Mouse (Mus musculus) testis, postnatal 10 days (tissue): Measurements from ENCODE around the gene Ube3b.
A peak's percentile ranks its signal among the peaks of the same experiment; 100 is the strongest.

Experiments used
- DNase-seq: peaks from one replicate; pipeline ENCODE4 v3.0.0; 2021; ENCODE audit warnings: low spot score

The Ube3b gene

DNA sequence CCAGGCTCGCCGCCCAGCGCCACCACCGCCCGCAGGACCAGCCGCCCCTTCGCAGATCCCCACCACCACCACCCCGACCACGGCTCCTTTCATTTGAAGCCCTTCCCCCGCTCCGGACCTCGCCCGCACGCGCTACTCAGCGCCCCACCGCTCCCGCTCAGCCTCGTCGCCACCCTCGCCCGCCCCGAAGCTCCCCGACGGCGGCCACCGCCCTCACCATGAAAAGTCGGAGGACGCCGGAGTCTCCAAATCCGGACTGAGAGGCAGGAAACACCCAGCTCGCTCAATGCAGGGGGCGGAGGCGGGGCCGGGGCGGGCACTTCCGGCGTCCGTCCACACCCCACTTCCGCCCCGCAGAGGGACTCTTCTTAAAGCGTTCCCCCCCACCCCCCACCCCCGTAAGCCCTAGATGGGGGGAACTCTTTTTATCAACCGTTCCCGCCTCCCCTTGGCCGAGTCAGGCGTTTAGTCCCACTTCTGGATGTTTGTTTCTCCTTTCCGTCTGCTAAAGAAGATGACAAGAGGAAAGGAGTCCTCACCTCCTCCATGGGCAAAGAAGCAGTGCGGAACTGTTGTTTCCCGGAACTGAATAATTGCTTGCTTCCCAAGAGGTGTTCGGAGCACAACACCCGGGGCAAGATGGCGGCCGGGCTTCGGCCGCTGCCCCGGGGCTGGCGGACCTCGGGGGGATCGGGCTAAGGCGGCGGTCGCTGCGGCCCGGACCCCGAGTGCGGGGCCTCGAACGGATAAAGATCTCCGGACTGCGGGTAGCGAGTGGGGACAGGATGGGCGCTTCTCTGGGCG lies at the start of gene Ube3b, which contains the start of gene Kctd10:
TSS of gene Ube3b (plus strand) at position 399 of the 804 bp plus-strand sequence.
TSS of gene Kctd10 (minus strand) at position 300 of the 804 bp plus-strand sequence.
- peak; percentile 88 for DNase-seq

GRCm38 (mm10) chr5:114342996-114343395 lies 37.4 kb upstream of the Ube3b start:
- DNase-seq, result no peak

DNA sequence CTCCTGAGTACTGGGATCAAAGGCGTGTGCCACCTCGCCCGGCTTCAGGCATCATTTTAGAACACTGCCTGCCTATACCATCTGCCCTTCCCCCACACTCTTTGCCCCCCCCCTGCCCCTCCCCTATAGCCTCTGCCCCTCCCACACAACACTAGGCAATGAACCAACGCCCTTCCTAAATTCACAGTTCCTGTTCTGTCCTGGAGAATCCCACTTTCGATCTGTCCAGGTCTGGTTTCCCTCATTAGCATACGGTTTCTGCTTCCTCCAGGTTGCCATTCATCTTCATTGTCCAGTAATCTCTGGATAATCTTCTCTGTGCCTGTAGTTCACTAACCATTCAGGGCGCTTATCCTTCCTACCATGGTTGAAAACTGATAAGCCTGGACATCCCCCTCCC lies 36.8 kb upstream of the Ube3b start:
- no peak for DNase-seq

GRCm38 (mm10) chr5:114345538-114345937 lies 34.9 kb upstream of the Ube3b start:
- DNase-seq, result no peak

DNA sequence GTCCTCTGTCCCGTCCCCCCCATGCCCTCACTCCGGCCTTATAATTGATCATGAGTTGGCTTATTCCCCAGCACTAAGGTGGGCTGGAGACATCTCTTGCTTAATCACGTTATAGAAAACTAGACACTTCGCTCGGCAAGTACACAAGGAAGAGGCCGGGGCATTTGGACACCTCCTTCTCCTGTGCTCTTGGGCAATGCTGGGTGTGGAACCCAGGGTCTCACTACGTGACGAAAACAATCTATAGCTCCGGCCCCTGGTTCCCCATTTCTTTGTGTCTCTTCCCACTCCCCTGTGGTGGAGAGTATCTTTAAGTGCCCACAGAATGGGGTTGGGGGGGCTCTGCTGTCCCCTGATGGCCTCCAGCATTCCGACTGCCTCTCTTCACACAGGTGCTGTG lies 33.4 kb upstream of the Ube3b start:
- DNase-seq, result no peak

DNA sequence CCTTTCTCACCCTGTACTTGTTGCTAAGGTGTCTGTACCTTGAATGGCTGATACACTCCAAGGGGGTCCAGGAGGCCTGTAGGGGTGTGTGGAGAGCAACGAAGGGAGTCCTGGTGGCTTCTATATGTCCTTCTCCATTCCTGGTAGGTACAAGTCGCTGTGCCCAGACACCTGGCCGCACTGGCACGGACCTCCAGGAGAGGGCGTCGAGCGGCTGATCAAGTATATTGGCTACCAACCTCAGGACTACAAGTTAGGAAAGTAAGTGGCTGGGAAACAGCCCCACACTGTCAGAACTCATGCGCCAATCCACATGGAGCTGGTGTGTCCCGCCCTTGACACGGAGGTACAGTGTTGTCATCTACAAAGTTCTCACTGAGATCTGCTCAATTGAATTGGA lies 28.9 kb upstream of the Ube3b start:
- no peak for DNase-seq

DNA sequence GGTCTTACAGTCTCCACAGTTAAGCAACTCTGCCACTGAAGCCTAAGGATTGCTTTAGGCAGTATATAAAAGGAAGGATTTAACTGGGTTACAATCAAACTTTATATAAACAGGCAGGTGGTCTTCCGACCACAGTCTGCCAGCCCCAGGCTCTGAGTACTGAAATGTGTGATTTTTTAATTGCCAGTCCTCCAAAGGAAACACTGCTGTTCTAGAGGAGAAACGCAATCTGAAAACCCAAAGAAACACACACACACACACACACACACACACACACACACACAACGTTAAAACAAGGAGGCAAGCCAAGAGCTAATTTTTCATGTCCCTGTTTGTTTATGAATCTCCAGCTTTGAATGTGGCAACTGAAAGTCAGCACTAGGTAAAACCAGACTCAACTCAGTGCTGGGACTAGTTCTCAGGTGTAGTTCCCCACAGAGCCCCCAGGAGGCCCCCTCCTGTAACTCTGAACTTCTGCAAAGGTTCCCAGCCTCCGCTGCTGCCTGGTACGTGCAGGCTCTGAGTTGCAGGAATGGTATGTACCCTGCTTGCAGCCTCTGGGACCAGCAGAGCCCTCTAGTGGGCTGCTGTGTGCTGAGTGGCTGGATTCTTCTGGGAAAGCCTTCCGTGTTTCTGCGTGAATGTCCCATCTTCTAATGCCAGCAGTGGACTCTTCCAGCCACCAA lies 24.0 kb upstream of the Ube3b start:
- peak; percentile 89 for DNase-seq

GRCm38 (mm10) chr5:114356936-114357751 lies 23.3 kb upstream of the Ube3b start:
- no peak for DNase-seq

- no peak for DNase-seq
Measured at GRCm38 (mm10) chr5:114358833-114359232, 21.6 kb upstream of the Ube3b start.

DNA sequence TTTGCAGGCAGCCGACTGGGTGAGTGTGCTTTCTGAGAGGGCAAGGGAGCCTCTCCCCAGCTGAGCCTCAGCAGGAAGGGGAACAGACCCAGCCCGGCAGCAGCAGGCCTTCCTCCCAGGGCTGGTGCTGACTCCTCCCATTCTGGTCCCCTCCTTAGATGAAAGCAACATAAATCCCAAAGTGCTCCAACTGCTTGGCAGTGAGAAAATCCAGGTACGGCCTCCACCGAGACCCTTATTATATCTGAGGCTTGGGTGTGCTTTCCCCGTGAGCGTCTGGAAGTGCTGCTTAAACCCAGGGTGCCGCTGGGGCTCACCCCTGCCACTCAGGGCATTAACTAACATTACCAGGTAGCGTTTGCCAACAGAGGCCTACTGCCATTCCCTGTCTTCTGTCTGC lies 20.8 kb upstream of the Ube3b start:
- DNase-seq, result no peak

DNA sequence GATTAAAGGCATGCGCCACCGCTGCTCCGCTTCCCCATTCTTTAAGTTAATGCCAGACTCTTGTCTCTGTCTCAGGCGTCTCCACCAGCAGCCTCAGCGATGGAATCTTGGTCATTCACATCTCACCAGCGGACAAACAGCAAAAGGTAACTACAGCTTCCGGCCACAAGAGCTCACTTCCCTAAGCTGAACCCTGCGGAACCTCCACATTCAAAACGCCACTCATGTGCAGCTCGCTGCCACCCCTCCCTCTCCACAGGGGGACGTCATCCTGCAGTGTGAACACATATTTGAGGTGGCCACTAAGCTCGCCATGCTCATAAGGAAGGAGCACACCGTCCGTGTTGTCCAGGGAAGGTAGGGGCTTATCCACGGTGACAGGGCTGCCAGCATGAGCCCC lies 19.4 kb upstream of the Ube3b start:
- no peak for DNase-seq

DNA sequence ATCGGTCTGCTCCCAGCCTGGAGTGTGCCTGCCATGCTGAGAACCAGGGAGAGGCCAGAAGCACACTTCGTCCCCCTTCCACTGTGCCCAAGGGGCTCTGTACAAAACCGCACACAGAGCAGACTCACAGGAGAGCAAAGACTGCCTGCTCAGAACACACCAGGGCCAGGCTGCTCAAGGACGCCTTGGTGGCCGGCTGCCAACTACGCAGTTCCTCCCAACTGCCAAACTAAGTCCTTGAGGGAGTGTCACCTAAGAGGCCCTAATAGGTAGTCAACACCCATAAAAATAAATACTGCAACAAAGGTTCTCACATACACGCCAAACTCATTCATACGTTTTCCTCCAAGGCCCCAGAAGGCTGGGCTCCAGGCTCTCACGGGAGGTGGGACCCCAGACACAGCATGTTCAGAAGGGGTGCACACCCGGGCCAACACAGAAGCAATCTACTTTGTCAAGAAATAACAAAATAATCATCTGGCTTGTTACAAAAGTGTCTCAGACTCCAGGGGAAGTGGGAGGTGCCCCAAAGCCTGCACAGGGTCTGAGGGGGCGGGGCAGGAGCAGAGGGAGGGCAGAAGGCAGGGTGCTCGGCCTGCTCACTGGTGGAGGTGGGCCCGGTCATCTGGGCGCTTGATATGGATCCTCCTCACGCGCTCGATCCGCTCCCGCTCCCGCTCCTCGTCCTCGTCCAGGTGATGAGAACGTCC lies 15.2 kb upstream of the Ube3b start:
- peak; percentile 92 for DNase-seq

DNA sequence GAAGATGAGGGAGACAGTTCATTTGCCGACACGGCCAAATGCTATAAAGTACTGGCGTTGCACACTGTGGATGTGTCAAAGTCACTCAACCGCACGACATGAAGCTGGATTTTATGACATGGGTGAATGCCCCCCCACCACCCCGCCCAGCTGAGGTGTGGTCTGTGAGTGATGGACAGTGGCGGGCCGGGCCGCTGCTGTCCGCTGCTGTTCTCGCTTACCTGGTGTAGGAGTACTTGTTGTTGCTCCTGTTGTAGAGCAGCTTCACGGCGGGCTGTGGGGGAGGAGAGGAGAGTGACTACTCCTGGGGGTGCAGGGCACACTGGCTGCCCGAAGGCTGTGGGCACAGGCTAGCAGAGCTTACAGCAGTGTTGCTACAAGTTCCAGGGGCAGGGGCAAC lies 12.3 kb upstream of the Ube3b start:
- no peak for DNase-seq

- no peak for DNase-seq
Measured at GRCm38 (mm10) chr5:114368803-114369496, 11.5 kb upstream of the Ube3b start.

GRCm38 (mm10) chr5:114369921-114370320 lies 10.5 kb upstream of the Ube3b start:
- no peak for DNase-seq

DNA sequence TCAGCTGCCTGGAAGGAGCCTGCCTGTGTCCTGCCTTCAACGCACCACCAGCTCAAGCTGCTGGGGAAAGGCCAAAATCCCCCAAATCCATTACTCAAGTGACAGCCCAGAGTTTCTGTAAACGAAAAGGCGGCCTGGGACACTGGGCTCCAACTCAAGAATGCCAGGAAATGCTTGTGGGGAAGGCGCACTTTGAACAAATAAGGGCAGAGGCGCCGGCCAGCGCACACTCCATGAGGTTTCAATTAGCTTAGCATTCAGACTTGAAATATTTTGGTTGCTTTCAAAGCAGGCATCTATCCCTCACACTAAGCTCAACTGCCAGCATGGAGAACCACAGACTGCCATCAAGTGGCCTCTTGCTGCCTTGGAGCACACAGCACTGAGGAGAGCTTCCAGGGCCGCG lies 10.0 kb upstream of the Ube3b start:
- DNase-seq, result no peak

GRCm38 (mm10) chr5:114371331-114371730 lies 9.1 kb upstream of the Ube3b start:
- no peak for DNase-seq

GRCm38 (mm10) chr5:114371731-114372473 lies 8.5 kb upstream of the Ube3b start:
- no peak for DNase-seq

DNA sequence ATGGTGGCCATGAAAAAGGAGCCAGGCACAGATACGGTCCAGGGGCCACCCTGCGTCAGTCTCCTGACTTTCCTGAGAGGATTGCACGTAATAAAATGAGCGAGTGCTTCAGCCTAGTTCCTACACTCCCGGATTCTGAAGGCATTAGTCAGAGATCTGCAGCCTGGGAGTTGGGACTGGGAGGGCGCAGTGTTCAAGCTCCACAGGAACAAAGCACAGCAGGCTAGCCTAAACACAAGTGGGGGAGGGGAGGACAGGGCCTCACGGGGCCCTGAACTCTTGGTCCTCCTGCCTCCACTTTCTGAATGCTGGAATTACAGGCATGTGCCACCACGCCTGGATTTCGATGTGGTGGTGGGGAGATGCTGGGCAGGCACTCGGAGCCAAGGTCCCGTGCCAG lies 7.8 kb upstream of the Ube3b start:
- no peak for DNase-seq

- peak; percentile 61 for DNase-seq
Measured at GRCm38 (mm10) chr5:114373174-114373573, 7.2 kb upstream of the Ube3b start.

DNA sequence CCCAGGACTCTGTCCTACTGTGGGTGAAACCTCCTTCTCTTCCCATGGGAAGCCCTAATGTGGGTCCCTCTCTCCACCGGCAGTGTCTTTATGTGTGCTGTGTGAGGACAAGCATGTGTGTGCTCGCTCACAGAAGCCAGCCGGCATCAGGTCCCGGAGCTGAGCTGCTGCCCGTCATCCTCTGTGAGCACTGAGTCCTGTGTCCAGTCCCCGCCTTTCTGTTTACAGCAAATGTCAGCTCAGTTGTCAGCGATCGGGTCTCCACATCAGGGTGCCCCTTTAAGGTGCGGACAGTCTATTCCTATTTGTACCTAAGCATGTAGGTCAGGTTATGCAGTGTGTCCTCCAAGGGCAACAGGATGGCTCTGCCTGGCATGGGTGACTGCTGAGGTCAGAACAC lies 6.8 kb upstream of the Ube3b start:
- no peak for DNase-seq
